Mouse (Mus musculus) mouse trophoblast stem cell (cell line): ENCODE data around the gene Uchl5.

Experiments
- in situ Hi-C, 2 experiments: fragments of 300-500 bp; cut with MseI, MboI; formaldehyde crosslinking; loops; 2 replicates in 1 of 2; 3 replicates in 1 of 2; pipeline ENCODE4 v1.15.1; 2025

Gene Uchl5

GRCm38 (mm10) chr1:143803537-143803936 is 26.5 kb downstream of the Uchl5 start:
- in situ Hi-C loops: loop anchor here (25.0 kb wide), 2 partner anchors 384 to 559 kb away; partner anchors contain the start of gene Rgs13 (in 2 of the 2)

- in situ Hi-C loops: loop anchor here (25.0 kb wide), 2 partner anchors 378 to 553 kb away; partner anchors contain the start of gene Rgs13 (in 2 of the 2)
Measured at GRCm38 (mm10) chr1:143809062-143809461, 32.0 kb downstream of the Uchl5 start.

GRCm38 (mm10) chr1:143813676-143814360 is 36.7 kb downstream of the Uchl5 start:
- in situ Hi-C loops: loop anchor here (5.0 to 25.0 kb wide), 4 partner anchors 191 to 548 kb away; partner anchors contain the start of genes Rgs13 (in 2 of the 2) and Rgs2 (in 1 of the 2)

- in situ Hi-C loops: loop anchor here (25.0 kb wide), 2 partner anchors 367 to 542 kb away; partner anchors contain the start of gene Rgs13 (in 2 of the 2)
Measured at GRCm38 (mm10) chr1:143820096-143820877, 43.2 kb downstream of the Uchl5 start.

- in situ Hi-C loops: loop anchor here (25.0 kb wide), 2 partner anchors 365 to 540 kb away; partner anchors contain the start of gene Rgs13 (in 2 of the 2)
Measured at GRCm38 (mm10) chr1:143822677-143823076, 45.6 kb downstream of the Uchl5 start.

GRCm38 (mm10) chr1:143830713-143831112 is 53.6 kb downstream of the Uchl5 start:
- in situ Hi-C loops: no loop called here

- in situ Hi-C loops: no loop called here
Measured at GRCm38 (mm10) chr1:143836363-143837182, 59.5 kb downstream of the Uchl5 start.

- in situ Hi-C loops: no loop called here
Measured at GRCm38 (mm10) chr1:143837681-143838080, 60.6 kb downstream of the Uchl5 start.

GRCm38 (mm10) chr1:143838896-143839410 is 61.9 kb downstream of the Uchl5 start:
- in situ Hi-C loops: no loop called here

- in situ Hi-C loops: no loop called here
Measured at GRCm38 (mm10) chr1:143852329-143852728, 75.3 kb downstream of the Uchl5 start.

GRCm38 (mm10) chr1:143852779-143853358 is 75.8 kb downstream of the Uchl5 start:
- in situ Hi-C loops: no loop called here

- in situ Hi-C loops: no loop called here
Measured at GRCm38 (mm10) chr1:143853691-143854115, 76.6 kb downstream of the Uchl5 start.

GRCm38 (mm10) chr1:143855706-143856105 is 78.6 kb downstream of the Uchl5 start:
- in situ Hi-C loops: no loop called here
